ENCODE assay signal across 8 mouse cellular contexts in the genomic region with DNA sequence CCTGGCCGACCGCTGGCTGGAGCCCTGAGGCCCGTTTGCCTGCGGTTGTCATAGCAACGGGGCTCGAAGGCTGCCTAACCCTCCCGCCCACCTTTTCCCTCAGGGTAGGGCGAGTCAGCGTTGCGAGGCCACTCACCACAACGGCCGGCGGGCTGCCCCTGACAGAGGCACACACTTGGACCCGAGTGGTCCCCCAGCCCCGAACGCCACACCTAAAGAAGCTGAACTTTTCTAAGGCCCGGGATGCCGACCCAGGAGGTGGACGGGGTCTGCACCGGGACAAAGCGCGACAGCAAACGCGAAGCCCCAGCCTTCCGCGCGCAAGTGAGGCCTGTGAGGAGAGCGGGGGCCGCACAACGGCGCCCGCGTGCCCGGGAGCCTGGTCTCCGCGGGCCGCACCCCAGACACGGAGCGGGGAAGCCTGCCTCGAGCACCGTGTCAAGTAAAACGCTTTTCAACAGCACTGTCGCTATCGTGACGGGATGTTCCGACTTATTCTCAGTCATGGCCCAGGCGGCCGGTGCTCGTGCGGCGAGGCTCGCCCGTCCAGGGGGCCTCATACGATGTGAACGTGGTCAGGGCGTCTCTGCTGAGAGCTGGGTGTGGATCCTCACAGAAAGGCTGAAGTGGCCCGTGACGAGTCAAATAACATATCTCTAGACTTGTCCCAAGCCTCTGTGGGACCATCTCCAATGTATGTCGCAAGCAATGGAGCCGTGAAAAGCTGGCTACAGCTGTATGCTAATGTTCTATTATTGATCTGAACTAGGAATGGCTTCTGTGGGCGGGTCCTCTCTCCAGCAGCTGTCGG. TPM values are rescaled to one million over a fixed set of nuclear protein-coding genes. Genes with fewer than 3 reads are reported as not detected.
DNase-seq lines count a peak whose midpoint lies in the region; ATAC-seq and TF ChIP-seq lines count a peak whose summit lies in the region.

A gene (minus strand): TSS at position 301 of the 811 bp plus-strand sequence.

- H3K27me3 ChIP-seq in forebrain, embryonic 12.5 days, result peaks cover 36% of the 10 kb centered on the region
- peaks cover 35% of the 10 kb centered on the region for H3K27me3 ChIP-seq in heart, postnatal 0 days (ENCODE audit: control insufficient read depth, insufficient read depth, low read length)

- under 1% methylated on average over 62 of the region's 62 CpGs for WGBS in forebrain, embryonic 12.5 days
- 2% methylated on average over 62 of the region's 62 CpGs for WGBS in heart, postnatal 0 days

- H3K4me3 ChIP-seq in forebrain, embryonic 12.5 days (replicated peaks), result peak within 1 kb of the TSS; percentile 55
- H3K4me3 ChIP-seq in heart, postnatal 0 days (ENCODE audit: low read depth, low read length), result peak within 1 kb of the TSS; percentile 50

- peak within 1 kb of the TSS; percentile 89 for H3K27ac ChIP-seq in forebrain, embryonic 12.5 days
- no peak within 1 kb of the TSS for H3K27ac ChIP-seq in heart, postnatal 0 days (ENCODE audit: low read depth)

- no peak for TF ChIP-seq CTCF in heart, postnatal 0 days (IDR thresholded peaks at IDR 0.05; ENCODE audit: low read depth)

- H3K4me2 ChIP-seq in forebrain, embryonic 12.5 days, result peak within 1 kb of the TSS; percentile 89
- peak within 1 kb of the TSS; percentile 71 for H3K4me2 ChIP-seq in heart, postnatal 0 days (ENCODE audit: low read depth, low read length)

- H3K36me3 ChIP-seq in forebrain, embryonic 12.5 days (replicated peaks), result no peaks in the 10 kb centered on the region
- H3K36me3 ChIP-seq in heart, postnatal 0 days (replicated peaks; ENCODE audit: control insufficient read depth, insufficient read depth, low read length), result no peaks in the 10 kb centered on the region

- peak within 1 kb of the TSS; percentile 72 for H3K9ac ChIP-seq in forebrain, embryonic 12.5 days
- peak within 1 kb of the TSS; percentile 47; the same call in 1 of the 2 replicates for H3K9ac ChIP-seq in heart, postnatal 0 days (replicated peaks; ENCODE audit: low read depth, low read length)

- DNase-seq in thymus, postnatal 4 days, result peak; percentile 37
- no peak for DNase-seq in thymus, postnatal 14 days
- DNase-seq in heart, postnatal 0 days (ENCODE audit: low spot score), result no peak
- peak; percentile 19 to 23 for DNase-seq in layer of hippocampus, postnatal 25 days (ENCODE audit: extremely low spot score in 1 of 2, low spot score in 1 of 2)
- DNase-seq in lung, postnatal 4 days, result peak; percentile 47 to 58
- peak; percentile 57 to 59 for DNase-seq in right cerebral cortex, postnatal 10 days (ENCODE audit: low spot score in 2 of 2)

- peak; percentile 87 for ATAC-seq in forebrain, embryonic 12.5 days (ENCODE audit: low FRiP score)
- ATAC-seq in heart, postnatal 0 days (ENCODE audit: insufficient read depth, low read depth), result peak; percentile 42
- no peak for ATAC-seq in monocyte, adult 5-6 weeks (replicated peaks; ENCODE audit: insufficient number of reproducible peaks, low FRiP score, low TSS enrichment, poor library complexity, severe bottlenecking)

- peaks cover 47% of the 10 kb centered on the region for H3K4me1 ChIP-seq in forebrain, embryonic 12.5 days
- H3K4me1 ChIP-seq in heart, postnatal 0 days (ENCODE audit: control insufficient read depth, insufficient read depth), result peaks cover 18% of the 10 kb centered on the region

- no peaks in the 10 kb centered on the region for H3K9me3 ChIP-seq in forebrain, embryonic 12.5 days
- H3K9me3 ChIP-seq in heart, postnatal 0 days (replicated peaks; ENCODE audit: control insufficient read depth, low read length), result no peaks in the 10 kb centered on the region

- TF ChIP-seq EP300 in heart, postnatal 0 days (IDR thresholded peaks at IDR 0.05; ENCODE audit: low read depth), result no peak

RNA-seq across cellular contexts. Expression of the gene that starts here (rescaled TPM):
- polyA plus RNA-seq in forebrain, embryonic 12.5 days (2016; fragmentation: Nextera tagmentation; extraction: Ambion mirVana), result 12.0 and 12.6 TPM in 2 replicates
- total RNA-seq in heart, postnatal 0 days (2014; rRNA removed; ENCODE audit: low replicate concordance), result not detected in 2 replicates
- polyA plus RNA-seq in heart, postnatal 0 days (2015; fragmentation: Nextera tagmentation; extraction: Ambion mirVana), result 0.18 and 0.22 TPM in 2 replicates
- 1 to 10 TPM; 1.1 to 1.3 TPM for total RNA-seq in layer of hippocampus, postnatal 25 days (2021)
- total RNA-seq in monocyte, adult 5-6 weeks (2017), result not detected in 3 replicates

Comparison
In these comparisons a context has a peak if more than half of its experiments do, and no peak if none do; other contexts are left out.
1. RNA of the gene that starts here (polyA plus RNA-seq): 12.0 to 12.6 TPM in forebrain, embryonic 12.5 days; 0.18 to 0.22 TPM in heart, postnatal 0 days; every median in the first group is over 10 times any median in the second.
2. DNase-seq: peak in thymus, postnatal 4 days (single experiment), layer of hippocampus, postnatal 25 days (2 of 2), lung, postnatal 4 days (2 of 2) and right cerebral cortex, postnatal 10 days (2 of 2); none in thymus, postnatal 14 days (single experiment) and heart, postnatal 0 days (single experiment).
3. Peak in ATAC-seq, H3K4me3 ChIP-seq, H3K9ac ChIP-seq and H3K4me2 ChIP-seq in heart, postnatal 0 days; RNA of the gene not detected or under 1 TPM.